Mouse (Mus musculus) erythroid progenitor cell, adult 5-6 weeks (primary cell): ENCODE data around the gene Cenpc1. TPM values are rescaled to one million over a fixed set of nuclear protein-coding genes. Genes with fewer than 3 reads are reported as not detected.

ENCODE experiments used
- ATAC-seq: replicated peaks from 2 replicates; pipeline ENCODE4 v1.8.0; 2016; ENCODE audit warnings: moderate number of reproducible peaks, mild to moderate bottlenecking, moderate TSS enrichment, inconsistent platforms; ENCODE audit not compliant: poor library complexity, low FRiP score, severe bottlenecking
- total RNA-seq, 2 experiments: library from RNA; stranded (forward) in 1 of 2; stranded (reverse) in 1 of 2; fragments of 150-400 nt in 1 of 2; fragments of 186-747, 209-891 nt in 1 of 2; gene quantifications; 2 replicates each; pipeline versions ENCODE4 v1.2.3 to v1.2.4; 2015 to 2017; ENCODE audit warnings: low replicate concordance in 2 of 2

Gene Cenpc1
- total RNA-seq, 2 experiments from 2014 or later: 163 to 205 TPM

- ATAC-seq: no peak
Observed at GRCm38 (mm10) chr5:86029820-86030219, 35.6 kb downstream of the Cenpc1 start.

- no peak for ATAC-seq
Observed at GRCm38 (mm10) chr5:85996545-85997510, 68.6 kb downstream of the Cenpc1 start.

- no peak for ATAC-seq
Observed at GRCm38 (mm10) chr5:85994551-85994950, 70.8 kb downstream of the Cenpc1 start.

GRCm38 (mm10) chr5:85992805-85993721 is 72.3 kb downstream of the Cenpc1 start:
- ATAC-seq: no peak

GRCm38 (mm10) chr5:85992055-85992454 is 73.3 kb downstream of the Cenpc1 start:
- no peak for ATAC-seq

GRCm38 (mm10) chr5:85987516-85987863 is 77.9 kb downstream of the Cenpc1 start:
- ATAC-seq: no peak

- no peak for ATAC-seq
Observed at GRCm38 (mm10) chr5:85986734-85987515, 78.5 kb downstream of the Cenpc1 start.

- no peak for ATAC-seq
Observed at GRCm38 (mm10) chr5:85977646-85978426, 87.5 kb downstream of the Cenpc1 start.

- no peak for ATAC-seq
Observed at GRCm38 (mm10) chr5:85962791-85963190, 102.6 kb downstream of the Cenpc1 start.

Other genes starting within 250 kb of the Cenpc1 start
- gene Stap1, start 6.2 kb upstream of the Cenpc1 start, total RNA-seq (2015; ENCODE audit: low replicate concordance): 16.2 and 30.6 TPM in 2 replicates
- 4.7 and 5.9 TPM in 2 replicates for gene Stap1, start 6.2 kb upstream of the Cenpc1 start, total RNA-seq (2017; ENCODE audit: low replicate concordance)
- gene Uba6, start 107.2 kb upstream of the Cenpc1 start, total RNA-seq (2015; ENCODE audit: low replicate concordance): 10.1 and 13.0 TPM in 2 replicates
- gene Uba6, start 107.2 kb upstream of the Cenpc1 start, total RNA-seq (2017; ENCODE audit: low replicate concordance): 5.6 and 10.7 TPM in 2 replicates
- gene Gnrhr, start 132.3 kb upstream of the Cenpc1 start, total RNA-seq (2015; ENCODE audit: low replicate concordance): not detected in 2 replicates
- gene Gnrhr, start 132.3 kb upstream of the Cenpc1 start, total RNA-seq (2017; ENCODE audit: low replicate concordance): not detected in 2 replicates
- not detected in 2 replicates for gene Tmprss11c, start 223.7 kb upstream of the Cenpc1 start, total RNA-seq (2015; ENCODE audit: low replicate concordance)
- gene Tmprss11c, start 223.7 kb upstream of the Cenpc1 start, total RNA-seq (2017; ENCODE audit: low replicate concordance): not detected in 2 replicates